Mouse (Mus musculus): ENCODE results near the gene Zfx. TPM values are rescaled to one million over a fixed set of nuclear protein-coding genes. Genes with fewer than 3 reads are reported as not detected.
A peak's percentile ranks its signal among the peaks of the same experiment; 100 is the strongest.

Gene Zfx
- total RNA-seq (2017), result 43.6 to 50.7 TPM (median 46.5 TPM) in 3 replicates

DNA sequence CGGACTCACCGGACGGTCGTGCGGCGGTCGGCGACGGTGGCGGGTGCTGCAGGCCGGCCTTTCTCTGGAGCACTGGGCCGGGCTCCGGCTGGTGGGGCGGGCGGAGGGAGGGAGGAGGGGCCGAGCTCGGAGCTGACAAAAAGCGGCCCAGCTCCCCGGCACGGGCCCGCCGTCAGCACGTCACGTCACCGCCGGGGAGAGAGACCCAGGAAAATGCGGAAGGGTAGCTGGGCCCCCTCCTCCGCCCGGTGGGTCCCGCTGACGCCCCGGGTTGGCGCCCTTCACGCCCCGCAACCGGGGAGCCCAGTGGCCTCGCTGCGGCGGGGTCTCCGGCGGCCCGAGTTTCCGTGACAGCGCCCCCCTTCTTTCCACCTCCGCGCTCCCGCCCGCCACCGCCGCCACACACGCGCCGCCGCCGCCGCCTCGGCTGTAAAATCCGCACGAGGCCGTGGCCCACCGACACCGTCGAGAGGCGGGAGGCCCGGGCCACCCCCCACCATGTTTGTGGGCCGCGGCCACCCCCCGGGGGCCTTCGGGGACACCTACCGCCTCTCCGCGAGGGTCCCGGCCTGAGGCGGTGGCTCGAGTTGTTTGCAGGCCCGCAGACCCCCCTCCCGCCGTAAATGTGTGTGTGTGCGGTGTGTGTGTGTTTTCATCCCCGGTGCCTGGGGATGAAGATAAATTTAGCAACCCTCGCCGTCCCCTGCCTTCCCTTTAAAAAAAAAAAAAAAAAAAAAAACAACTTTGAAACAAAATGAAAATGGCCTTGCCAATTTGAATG, at the start of gene Zfx:
Zfx (minus strand) TSS at position 644 of the 781 bp plus-strand sequence.
- ATAC-seq (replicated peaks; ENCODE audit: insufficient number of reproducible peaks, low FRiP score, low TSS enrichment, poor library complexity, severe bottlenecking), result peak; percentile 52; the same call in 1 of the 2 replicates

DNA sequence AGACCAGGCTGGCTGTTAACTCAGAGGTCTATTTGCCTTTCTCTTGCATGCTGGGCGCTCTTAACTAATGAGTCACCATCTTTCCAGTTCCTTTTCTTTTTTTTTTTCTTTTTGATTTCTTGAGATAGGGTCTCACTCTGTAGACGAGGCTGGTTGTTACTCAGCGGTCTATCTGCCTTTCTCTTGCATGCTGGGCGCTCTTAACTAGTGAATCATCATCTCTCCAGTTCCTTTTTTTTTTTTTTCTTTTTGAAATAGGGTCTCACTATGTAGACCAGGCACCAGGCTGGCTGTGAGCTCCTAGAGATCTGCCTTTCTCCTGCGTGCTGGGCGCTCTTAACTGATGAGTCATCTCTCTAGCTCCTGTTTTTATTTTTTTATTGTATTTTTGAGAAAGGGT, 45.8 kb upstream of the Zfx start:
- no peak for ATAC-seq (replicated peaks; ENCODE audit: insufficient number of reproducible peaks, low FRiP score, low TSS enrichment, poor library complexity, severe bottlenecking)

DNA sequence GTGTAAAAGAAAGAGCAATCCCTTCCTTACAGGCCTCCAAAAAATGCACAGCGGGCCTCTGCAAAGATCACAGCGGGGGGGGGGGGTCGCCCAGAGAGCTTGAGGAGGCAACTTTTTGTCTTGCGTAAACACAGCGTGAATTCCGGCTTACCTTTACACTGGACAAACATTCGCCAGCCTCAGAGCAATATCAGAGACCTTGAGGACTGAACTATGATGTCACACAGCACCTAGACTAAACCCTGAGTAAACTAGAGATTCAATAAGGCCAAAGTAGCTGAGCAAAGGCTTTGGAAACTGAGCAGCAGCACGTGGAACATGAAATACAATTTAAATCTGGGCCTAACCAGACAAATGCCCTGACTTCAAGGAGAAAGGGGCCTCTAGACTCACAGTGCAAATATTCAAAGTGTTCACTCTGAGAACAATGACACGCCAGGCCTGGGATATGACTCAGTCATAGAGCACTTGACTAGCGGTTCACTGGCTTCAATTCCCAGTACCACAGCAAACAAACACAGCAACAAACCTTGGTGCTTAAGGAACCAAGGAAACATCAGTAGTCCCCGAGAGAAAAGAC, 28.8 kb upstream of the Zfx start:
- no peak for ATAC-seq (replicated peaks; ENCODE audit: insufficient number of reproducible peaks, low FRiP score, low TSS enrichment, poor library complexity, severe bottlenecking)

- ATAC-seq (replicated peaks; ENCODE audit: insufficient number of reproducible peaks, low FRiP score, low TSS enrichment, poor library complexity, severe bottlenecking), result no peak
These were observed 27.0 kb upstream of the Zfx start for GRCm38 (mm10) chrX:94150471-94150870.

DNA sequence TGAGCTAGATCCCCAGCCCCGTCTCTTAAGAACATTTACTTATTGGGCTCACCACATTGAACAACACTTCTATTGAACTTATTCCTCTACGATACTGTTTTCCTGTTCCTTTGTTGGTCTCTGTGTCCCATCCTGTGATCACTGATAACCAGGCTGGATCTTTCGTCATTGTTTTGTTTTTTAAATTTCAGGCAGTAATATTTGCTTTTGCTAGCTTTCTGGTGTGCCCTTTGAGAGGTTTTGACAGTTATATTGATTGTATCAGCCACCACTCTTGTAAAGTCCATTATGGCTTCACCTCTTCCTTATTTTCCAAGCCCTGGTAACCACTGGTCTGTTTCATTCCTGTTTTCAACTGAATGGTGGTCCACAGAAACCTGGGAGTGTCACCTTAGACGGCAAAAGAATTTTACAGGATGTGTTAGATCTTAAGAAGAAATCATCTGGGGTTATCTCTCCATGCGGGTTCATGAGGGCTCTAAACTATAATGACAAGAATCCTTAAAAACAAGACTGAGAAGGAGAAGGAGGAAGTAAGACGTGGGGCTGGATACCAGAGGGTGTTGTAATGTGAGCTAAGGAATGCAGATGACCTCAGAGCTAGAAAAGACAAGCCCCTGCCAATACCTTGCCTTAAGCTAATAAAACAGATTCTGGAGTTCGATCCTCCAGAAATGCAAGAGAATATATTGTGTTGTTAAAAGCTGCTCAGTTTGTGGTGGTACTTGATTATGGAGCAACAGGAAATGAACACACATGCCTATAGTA, 18.7 kb upstream of the Zfx start:
- no peak for ATAC-seq (replicated peaks; ENCODE audit: insufficient number of reproducible peaks, low FRiP score, low TSS enrichment, poor library complexity, severe bottlenecking)

DNA sequence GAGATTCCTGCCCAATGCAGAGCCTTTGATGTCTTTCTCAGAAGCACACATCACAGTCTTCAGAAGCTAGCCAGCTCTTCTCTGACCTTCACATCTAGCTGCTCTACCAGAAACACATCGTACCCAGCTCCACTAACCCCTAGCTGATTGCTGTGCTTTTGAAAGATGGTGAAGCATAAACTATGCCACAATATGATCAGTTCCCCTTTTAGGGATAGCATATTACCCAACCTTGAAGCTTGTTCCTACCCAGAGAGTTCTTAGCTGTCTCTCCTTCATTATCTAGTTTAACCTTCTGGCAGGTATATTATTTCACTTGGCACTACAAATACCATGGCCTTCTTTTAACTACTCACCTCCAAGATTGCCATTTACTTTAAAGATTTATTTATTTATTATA, 16.6 kb upstream of the Zfx start:
- no peak for ATAC-seq (replicated peaks; ENCODE audit: insufficient number of reproducible peaks, low FRiP score, low TSS enrichment, poor library complexity, severe bottlenecking)

GRCm38 (mm10) chrX:94138256-94138655, 14.8 kb upstream of the Zfx start:
- no peak for ATAC-seq (replicated peaks; ENCODE audit: insufficient number of reproducible peaks, low FRiP score, low TSS enrichment, poor library complexity, severe bottlenecking)

- ATAC-seq (replicated peaks; ENCODE audit: insufficient number of reproducible peaks, low FRiP score, low TSS enrichment, poor library complexity, severe bottlenecking), result no peak
These were observed 11.6 kb upstream of the Zfx start for GRCm38 (mm10) chrX:94135084-94135483.

DNA sequence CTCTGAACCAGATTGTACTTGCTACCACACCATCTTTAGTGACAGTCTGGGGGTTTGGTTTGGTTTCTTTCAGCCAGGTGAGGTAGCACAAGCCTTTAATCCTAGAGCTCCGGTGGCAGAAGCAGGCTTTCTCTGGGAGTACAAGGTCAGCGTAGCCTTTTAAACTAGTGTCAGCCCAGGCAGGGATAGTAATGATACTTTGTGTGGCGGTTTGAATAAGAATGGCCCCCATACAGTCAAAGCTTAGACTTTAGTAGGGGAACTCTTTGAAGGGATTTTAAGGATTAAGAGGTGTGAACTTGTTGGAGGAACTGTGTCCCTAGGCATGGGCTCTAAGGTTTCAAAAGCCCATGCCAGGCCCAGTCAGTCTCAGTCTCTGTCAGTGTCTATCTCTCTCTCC, 10.0 kb upstream of the Zfx start:
- ATAC-seq (replicated peaks; ENCODE audit: insufficient number of reproducible peaks, low FRiP score, low TSS enrichment, poor library complexity, severe bottlenecking), result no peak

- ATAC-seq (replicated peaks; ENCODE audit: insufficient number of reproducible peaks, low FRiP score, low TSS enrichment, poor library complexity, severe bottlenecking), result no peak
These were observed 8.7 kb upstream of the Zfx start for GRCm38 (mm10) chrX:94132239-94132638.

DNA sequence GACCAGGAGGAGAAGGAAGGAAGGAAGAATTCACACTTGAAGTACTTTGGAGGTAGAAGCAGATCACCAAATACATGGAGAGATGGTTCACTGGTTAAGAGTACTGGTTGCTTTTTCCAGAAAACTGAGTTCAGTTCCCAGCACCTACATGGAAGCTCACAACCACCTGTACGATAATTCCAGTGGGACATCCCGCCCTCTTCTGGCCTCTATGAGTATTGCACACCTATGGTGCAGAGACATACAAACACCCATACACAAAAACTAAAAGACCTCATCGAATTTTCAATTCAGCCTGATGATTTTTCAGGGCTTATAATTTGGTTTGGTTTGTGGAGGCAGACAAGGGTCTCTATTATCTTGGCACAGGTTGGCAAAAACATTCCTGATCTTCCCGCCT, 6.2 kb upstream of the Zfx start:
- ATAC-seq (replicated peaks; ENCODE audit: insufficient number of reproducible peaks, low FRiP score, low TSS enrichment, poor library complexity, severe bottlenecking), result no peak

GRCm38 (mm10) chrX:94125950-94126349, 2.4 kb upstream of the Zfx start:
- ATAC-seq (replicated peaks; ENCODE audit: insufficient number of reproducible peaks, low FRiP score, low TSS enrichment, poor library complexity, severe bottlenecking), result no peak

- ATAC-seq (replicated peaks; ENCODE audit: insufficient number of reproducible peaks, low FRiP score, low TSS enrichment, poor library complexity, severe bottlenecking), result no peak
These were observed 818 bp downstream of the Zfx start for GRCm38 (mm10) chrX:94122709-94123058.

- ATAC-seq (replicated peaks; ENCODE audit: insufficient number of reproducible peaks, low FRiP score, low TSS enrichment, poor library complexity, severe bottlenecking), result peak; percentile 87
These were observed 1.4 kb downstream of the Zfx start for GRCm38 (mm10) chrX:94121866-94122708.

- ATAC-seq (replicated peaks; ENCODE audit: insufficient number of reproducible peaks, low FRiP score, low TSS enrichment, poor library complexity, severe bottlenecking), result no peak
These were observed 2.2 kb downstream of the Zfx start for GRCm38 (mm10) chrX:94121161-94121856.

GRCm38 (mm10) chrX:94118350-94118749, 5.2 kb downstream of the Zfx start:
- no peak for ATAC-seq (replicated peaks; ENCODE audit: insufficient number of reproducible peaks, low FRiP score, low TSS enrichment, poor library complexity, severe bottlenecking)

DNA sequence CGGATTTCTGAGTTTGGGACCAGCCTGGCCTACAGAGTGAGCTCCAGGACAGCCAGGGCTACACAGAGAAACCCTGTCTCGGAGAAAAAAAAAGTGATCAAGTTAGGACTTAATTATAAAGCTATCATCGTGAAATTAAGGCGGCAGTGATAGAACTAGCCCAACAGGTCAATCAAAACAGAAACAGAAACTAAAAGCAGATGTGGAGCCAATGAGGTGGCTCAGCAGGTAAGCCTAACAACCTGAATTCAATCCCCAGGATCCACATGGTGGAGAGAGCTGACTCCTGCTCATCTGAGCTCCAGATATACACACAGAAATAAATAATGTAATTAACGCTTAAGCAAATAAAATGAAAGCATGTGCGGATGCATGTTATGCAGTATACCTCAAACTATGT, 7.6 kb downstream of the Zfx start:
- no peak for ATAC-seq (replicated peaks; ENCODE audit: insufficient number of reproducible peaks, low FRiP score, low TSS enrichment, poor library complexity, severe bottlenecking)

DNA sequence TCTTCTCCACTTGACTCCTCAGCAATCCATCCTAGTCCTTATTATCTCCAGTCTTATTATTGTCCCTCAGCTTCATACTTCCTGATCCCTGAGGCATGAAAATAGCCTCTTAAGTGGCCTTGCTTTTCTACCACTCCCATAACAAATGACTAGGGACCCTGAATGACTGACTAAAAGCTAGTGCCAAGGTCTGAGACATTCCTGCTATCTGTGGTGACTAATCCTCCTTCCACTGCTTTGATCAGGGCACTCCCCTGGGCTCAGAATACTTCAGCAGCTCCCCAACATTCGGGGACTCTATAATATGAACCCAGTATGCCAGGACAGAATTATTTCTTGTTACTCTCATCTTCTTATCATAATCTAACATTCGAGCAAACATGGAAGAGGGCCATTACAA, 17.5 kb downstream of the Zfx start:
- no peak for ATAC-seq (replicated peaks; ENCODE audit: insufficient number of reproducible peaks, low FRiP score, low TSS enrichment, poor library complexity, severe bottlenecking)

Data from monocyte, adult 5-6 weeks (primary cell).